Mouse (Mus musculus): ENCODE results near the gene Fsd1l.

DNA sequence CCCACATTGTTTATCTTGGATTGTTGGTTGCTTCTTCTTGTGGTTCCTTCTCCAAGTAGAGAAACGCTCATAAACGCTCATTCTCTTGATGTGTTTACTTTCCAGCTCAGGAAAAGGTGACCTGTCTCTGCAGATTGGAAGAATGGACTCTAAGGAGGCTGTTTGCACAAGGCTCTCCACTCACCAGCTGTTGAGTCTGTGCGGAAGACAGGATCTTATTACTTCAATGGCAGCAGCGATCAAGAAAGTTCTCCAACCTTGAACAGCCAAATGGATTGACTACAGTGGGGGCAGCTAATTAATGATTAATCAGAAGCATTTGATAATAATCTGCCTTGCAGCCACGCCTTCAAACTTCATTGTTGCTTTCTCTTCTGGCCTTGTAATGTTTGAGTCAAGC is 9.8 kb upstream of the Fsd1l start:
- no peak for TF ChIP-seq CTCF (IDR thresholded peaks at IDR 0.05; ENCODE audit: borderline replicate concordance, control insufficient read depth, extremely low read depth, insufficient read depth, low read length, poor library complexity)
- TF ChIP-seq POLR2A (IDR thresholded peaks at IDR 0.05; ENCODE audit: control insufficient read depth, extremely low read depth, insufficient read depth, low read length, poor library complexity) = no peak
